Mouse (Mus musculus) brain, adult 2 months (tissue): ENCODE results near the gene Pld4.
"Not testable (repeated sequence)": the region's sequence is repeated elsewhere in the genome, so short reads cannot be mapped to it uniquely, and the experiment has no call there.

ENCODE experiments used
- DNase-seq: peaks from one replicate; pipeline ENCODE4 v3.0.0; 2011; ENCODE audit warnings: low read depth, low spot score

Gene Pld4

GRCm38 (mm10) chr12:112801864-112802846, 41.7 kb downstream of the Pld4 start, which contains the start of gene Ahnak2:
Gene Ahnak2 (minus strand): TSS chr12:112802657.
- peak; percentile 73 for DNase-seq

GRCm38 (mm10) chr12:112802917-112803316, 42.5 kb downstream of the Pld4 start:
- DNase-seq, result no peak

GRCm38 (mm10) chr12:112804046-112804445, 43.6 kb downstream of the Pld4 start:
- DNase-seq, result no peak

GRCm38 (mm10) chr12:112806044-112806443, 45.6 kb downstream of the Pld4 start:
- no peak for DNase-seq

GRCm38 (mm10) chr12:112807796-112808195, 47.3 kb downstream of the Pld4 start:
- DNase-seq, result no peak

- DNase-seq, result no peak
Observed at GRCm38 (mm10) chr12:112808212-112808586, 47.7 kb downstream of the Pld4 start.

- DNase-seq, result peak; percentile 98
Observed at GRCm38 (mm10) chr12:112808587-112809364, 48.3 kb downstream of the Pld4 start, which contains the start of gene Clba1. Gene Clba1 (plus strand): TSS chr12:112808937.

GRCm38 (mm10) chr12:112809641-112810040, 49.2 kb downstream of the Pld4 start:
- DNase-seq, result no peak

GRCm38 (mm10) chr12:112810092-112810885, 49.8 kb downstream of the Pld4 start:
- DNase-seq, result no peak

- DNase-seq, result no peak
Observed at GRCm38 (mm10) chr12:112813370-112813769, 52.9 kb downstream of the Pld4 start.

- DNase-seq, result no peak
Observed at GRCm38 (mm10) chr12:112814682-112815470, 54.4 kb downstream of the Pld4 start.

- peak; percentile 67 for DNase-seq
Observed at GRCm38 (mm10) chr12:112816294-112816693, 55.8 kb downstream of the Pld4 start.

- DNase-seq, result not testable (repeated sequence)
Observed at GRCm38 (mm10) chr12:112816866-112817265, 56.4 kb downstream of the Pld4 start.
